ENCODE assay signal across 10 mouse cellular contexts in genomic region chr10:84372161-84373095, GRCm38 (mm10).
DNase-seq lines count a peak whose midpoint lies in the region; ATAC-seq lines count a peak whose summit lies in the region.
"Had no signal": no experiment of that assay in that cellular context is flagged by ENCODE, and none has a peak within 500 bp of the region (broad histone marks: within the 10 kb centered on the region; RNA-seq: fewer than 3 reads in every experiment).

No protein-coding gene starts in this region.

- H3K4me1 ChIP-seq in midbrain, embryonic 10.5 days: peaks cover 29% of the 10 kb centered on the region
- H3K4me1 ChIP-seq: intestine, embryonic 15.5 days had no signal

- WGBS in midbrain, embryonic 10.5 days: 44% methylated on average over 18 of the region's 18 CpGs

- H3K9me3 ChIP-seq in midbrain, embryonic 10.5 days (replicated peaks): no peaks in the 10 kb centered on the region; the same call in 1 of the 2 replicates
- H3K9me3 ChIP-seq: embryonic facial prominence, embryonic 13.5 days; intestine, embryonic 15.5 days had no signal

- peak; percentile 50 for DNase-seq in cerebellum, adult 11-12 months
- DNase-seq in testis, postnatal 10 days (ENCODE audit: low spot score): peak; percentile 39
- no peak for DNase-seq in testis, postnatal 14 days (ENCODE audit: low spot score)
- DNase-seq in midbrain, embryonic 10.5 days (ENCODE audit: low spot score): peak; percentile 26
- peak; percentile 83 for DNase-seq in telencephalon, adult 2 months (ENCODE audit: low read depth, low spot score)
- no peak for DNase-seq in urinary bladder, adult 18-20 months (ENCODE audit: low spot score in 2 of 2)
- DNase-seq in kidney, postnatal 10 days: no peak

- no peak; the same call in 1 of the 2 replicates for ATAC-seq in cerebellum, adult (ENCODE audit: insufficient number of reproducible peaks, low FRiP score, low TSS enrichment)
- ATAC-seq: intestine, embryonic 15.5 days had no signal

- H3K27ac ChIP-seq in midbrain, embryonic 10.5 days (replicated peaks): peak overlapping the region; percentile 75
- H3K27ac ChIP-seq: embryonic facial prominence, embryonic 13.5 days; intestine, embryonic 15.5 days had no signal

- H3K4me3 ChIP-seq in midbrain, embryonic 10.5 days: peak overlapping the region; percentile 21; the same call in 1 of the 2 replicates
- H3K4me3 ChIP-seq: embryonic facial prominence, embryonic 13.5 days; intestine, embryonic 15.5 days had no signal

- H3K27me3 ChIP-seq in midbrain, embryonic 10.5 days (ENCODE audit: low read depth, poor library complexity, severe bottlenecking): no peaks in the 10 kb centered on the region
- H3K27me3 ChIP-seq: embryonic facial prominence, embryonic 13.5 days; intestine, embryonic 15.5 days had no signal

- H3K36me3 ChIP-seq in midbrain, embryonic 10.5 days: peaks cover 64% of the 10 kb centered on the region
- H3K36me3 ChIP-seq: intestine, embryonic 15.5 days had no signal

Comparison
In these comparisons a context has a peak if more than half of its experiments do, and no peak if none do; other contexts are left out.
1. DNase-seq: peak in cerebellum, adult 11-12 months (single experiment), testis, postnatal 10 days (single experiment), midbrain, embryonic 10.5 days (single experiment) and telencephalon, adult 2 months (single experiment); none in testis, postnatal 14 days (single experiment), urinary bladder, adult 18-20 months (0 of 2) and kidney, postnatal 10 days (single experiment).